Mouse (Mus musculus) embryo, embryonic 10.5 days (tissue): ENCODE measurements at regions not wholly inside any gene's neighbourhood (a gene's known extent, or its start where the extent isn't known, plus 50 kb on each side); places are given as distances from the start of the nearest gene placed in this dataset.
"Not testable (repeated sequence)": the region's sequence is repeated elsewhere in the genome, so short reads cannot be mapped to it uniquely, and the experiment has no call there.

ENCODE experiments used
- DNase-seq: peaks from one replicate; pipeline ENCODE4 v3.0.0-alpha.2; 2015; ENCODE audit warnings: low spot score

GRCm38 (mm10) chr10:112521388-112521787, 250.5 kb downstream of the Kcnc2 start:
- DNase-seq = no peak

GRCm38 (mm10) chr10:112543051-112543450, 272.1 kb downstream of the Kcnc2 start:
- no peak for DNase-seq

- DNase-seq = no peak
Observed at GRCm38 (mm10) chr10:112571772-112572551, 301.0 kb downstream of the Kcnc2 start.

GRCm38 (mm10) chr10:112572556-112572955, 301.6 kb downstream of the Kcnc2 start:
- DNase-seq = no peak

GRCm38 (mm10) chr10:112584939-112585338, 314.0 kb downstream of the Kcnc2 start:
- DNase-seq = no peak

- DNase-seq = no peak
Observed at GRCm38 (mm10) chr10:112594327-112594726, 323.4 kb downstream of the Kcnc2 start.

- DNase-seq = no peak
Observed at GRCm38 (mm10) chr10:112605592-112605991, 323.2 kb downstream of the Atxn7l3b start.

- DNase-seq = no peak
Observed at GRCm38 (mm10) chr10:112607642-112608041, 321.2 kb downstream of the Atxn7l3b start.

GRCm38 (mm10) chr10:112611711-112612110, 317.1 kb downstream of the Atxn7l3b start:
- DNase-seq = no peak

- DNase-seq = no peak
Observed at GRCm38 (mm10) chr10:112613751-112614150, 315.1 kb downstream of the Atxn7l3b start.

- no peak for DNase-seq
Observed at GRCm38 (mm10) chr10:112614226-112614625, 314.6 kb downstream of the Atxn7l3b start.

GRCm38 (mm10) chr10:112619740-112620139, 309.1 kb downstream of the Atxn7l3b start:
- DNase-seq = peak; percentile 37

- DNase-seq = no peak
Observed at GRCm38 (mm10) chr10:112629752-112630151, 299.0 kb downstream of the Atxn7l3b start.

- DNase-seq = no peak
Observed at GRCm38 (mm10) chr10:112635199-112635598, 293.6 kb downstream of the Atxn7l3b start.

- no peak for DNase-seq
Observed at GRCm38 (mm10) chr10:112636574-112636973, 292.2 kb downstream of the Atxn7l3b start.

GRCm38 (mm10) chr10:112640551-112640950, 288.2 kb downstream of the Atxn7l3b start:
- DNase-seq = not testable (repeated sequence)

- no peak for DNase-seq
Observed at GRCm38 (mm10) chr10:112648986-112649385, 279.8 kb downstream of the Atxn7l3b start.
